Mouse (Mus musculus): ENCODE results near the gene Adipoq.

The Adipoq gene

GRCm38 (mm10) chr16:23114339-23115171 is 31.8 kb upstream of the Adipoq start:
- DNase-seq (ENCODE audit: low read depth in 1 of 2, low spot score in 2 of 2), result no peak

- no peak for DNase-seq (ENCODE audit: low read depth in 1 of 2, low spot score in 2 of 2)
These were observed 30.9 kb upstream of the Adipoq start for GRCm38 (mm10) chr16:23115486-23115885.

- no peak for DNase-seq (ENCODE audit: low read depth in 1 of 2, low spot score in 2 of 2)
These were observed 29.2 kb upstream of the Adipoq start for GRCm38 (mm10) chr16:23117173-23117572.

GRCm38 (mm10) chr16:23122446-23122845 is 23.9 kb upstream of the Adipoq start:
- no peak for DNase-seq (ENCODE audit: low read depth in 1 of 2, low spot score in 2 of 2)

DNA sequence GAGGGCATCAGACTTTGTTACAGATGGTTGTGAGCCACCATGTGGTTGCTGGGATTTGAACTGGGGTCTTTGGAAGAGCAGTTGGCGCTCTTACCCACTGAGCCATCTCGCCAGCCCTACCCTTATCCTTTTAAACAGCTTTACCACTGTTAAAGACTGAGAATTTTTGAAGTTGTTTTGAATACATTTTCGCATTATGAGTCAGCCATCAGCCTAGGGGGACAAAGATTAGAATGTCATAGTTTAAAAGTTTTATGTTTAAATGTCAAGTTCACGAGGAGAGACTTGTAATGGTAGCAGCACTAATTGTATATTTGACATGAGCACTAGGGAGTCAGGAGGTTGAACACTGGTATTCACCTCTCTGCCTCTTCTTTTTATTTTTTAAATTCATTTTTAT is 23.2 kb upstream of the Adipoq start:
- DNase-seq (ENCODE audit: low read depth in 1 of 2, low spot score in 2 of 2), result no peak

DNA sequence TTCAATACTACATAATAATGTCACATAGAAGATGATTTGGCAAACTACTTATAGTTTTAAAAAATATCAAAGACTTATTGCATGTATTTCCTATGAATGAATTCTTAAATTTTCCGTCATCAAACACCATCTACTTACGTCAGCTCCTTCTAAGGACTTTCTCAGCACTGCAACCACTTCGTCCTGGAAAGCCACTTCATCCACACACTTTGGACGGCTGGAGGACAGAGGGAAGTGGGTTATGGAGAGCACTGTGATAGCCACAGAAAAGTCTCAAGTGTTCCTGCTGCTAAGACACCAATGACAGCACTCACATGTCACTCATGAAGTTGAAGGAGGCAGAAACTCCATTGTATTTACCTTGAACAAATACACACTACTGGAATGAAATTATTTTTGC is 21.9 kb upstream of the Adipoq start:
- DNase-seq (ENCODE audit: low read depth in 1 of 2, low spot score in 2 of 2), result no peak

DNA sequence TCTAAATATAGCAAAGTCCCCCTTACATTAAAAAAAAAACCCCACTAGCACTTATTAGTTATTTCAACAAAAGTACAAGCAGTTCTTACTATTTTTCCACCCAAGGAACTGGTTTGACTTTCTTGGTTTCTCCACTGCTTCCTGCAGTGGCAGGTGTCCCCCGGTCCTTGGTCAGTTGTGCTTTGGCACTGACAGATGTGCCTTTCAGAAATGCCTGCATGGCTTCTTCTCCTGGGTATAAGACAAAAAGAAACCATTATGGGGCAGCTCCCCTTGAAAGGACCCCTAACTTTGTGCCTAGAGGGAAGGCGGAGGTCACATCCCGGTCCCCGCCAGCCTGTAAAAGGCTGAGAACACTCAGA is 19.0 kb upstream of the Adipoq start:
- DNase-seq (ENCODE audit: low read depth in 1 of 2, low spot score in 2 of 2), result no peak

GRCm38 (mm10) chr16:23127673-23128375 is 18.5 kb upstream of the Adipoq start, which contains the start of gene Rfc4:
Gene Rfc4 (minus strand): TSS chr16:23127737.
- DNase-seq (ENCODE audit: low read depth in 1 of 2, low spot score in 2 of 2), result peak; percentile 79 to 85

DNA sequence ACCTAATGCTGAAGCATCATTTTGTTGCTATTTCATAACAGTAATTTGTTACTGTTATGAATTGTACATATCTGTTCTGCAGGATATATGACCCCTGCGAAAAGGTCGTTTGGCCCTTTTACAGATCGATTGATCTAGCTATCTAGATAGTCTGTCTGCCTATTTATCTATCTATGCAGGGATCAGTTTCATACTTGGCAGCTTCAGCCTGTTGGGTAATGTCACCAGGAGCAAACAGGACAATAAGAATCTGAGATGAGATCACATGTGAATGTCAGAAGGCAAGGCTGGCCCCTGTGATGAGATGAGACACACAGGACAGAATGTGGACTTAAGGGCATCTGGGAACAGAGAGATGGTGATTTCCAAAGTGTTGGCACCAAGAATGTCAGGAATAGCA is 16.0 kb upstream of the Adipoq start:
- DNase-seq (ENCODE audit: low read depth in 1 of 2, low spot score in 2 of 2), result no peak

GRCm38 (mm10) chr16:23132336-23132735 is 14.0 kb upstream of the Adipoq start:
- DNase-seq (ENCODE audit: low read depth in 1 of 2, low spot score in 2 of 2), result no peak

GRCm38 (mm10) chr16:23135421-23136149 is 10.8 kb upstream of the Adipoq start:
- peak; percentile 36 to 46 for DNase-seq (ENCODE audit: low read depth in 1 of 2, low spot score in 2 of 2)

DNA sequence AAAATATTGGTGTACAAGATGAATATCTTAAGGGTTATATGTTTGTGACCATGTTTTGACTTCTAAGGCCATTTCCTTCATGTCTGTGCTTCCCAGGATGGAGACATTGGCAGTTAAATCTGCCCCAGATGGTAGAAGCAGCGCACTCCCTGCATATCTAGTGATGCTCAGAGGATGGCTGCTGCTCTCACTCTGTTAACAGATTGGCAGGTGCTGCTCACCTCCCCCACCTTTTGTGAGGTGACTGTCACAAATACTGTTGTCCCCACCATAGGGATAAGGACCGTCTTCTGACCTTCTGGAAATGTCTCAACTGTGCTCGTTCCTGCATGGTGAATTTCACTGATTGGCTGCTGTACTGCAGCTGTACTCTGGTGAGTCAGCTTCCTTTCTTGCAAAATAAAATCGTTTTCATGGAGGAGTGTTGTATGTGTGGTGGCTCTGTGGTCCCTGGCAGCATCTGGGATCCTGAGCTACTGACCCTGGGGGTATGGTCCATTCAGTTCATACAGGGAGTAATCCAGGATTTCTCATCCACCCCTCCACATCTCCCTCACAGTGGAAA is 9.8 kb upstream of the Adipoq start:
- DNase-seq (ENCODE audit: low read depth in 1 of 2, low spot score in 2 of 2), result peak in 1 of 2 experiments; percentile 15

GRCm38 (mm10) chr16:23140911-23141310 is 5.4 kb upstream of the Adipoq start:
- DNase-seq (ENCODE audit: low read depth in 1 of 2, low spot score in 2 of 2), result no peak

- peak; percentile 43 to 58 for DNase-seq (ENCODE audit: low read depth in 1 of 2, low spot score in 2 of 2)
These were observed 2.0 kb upstream of the Adipoq start for GRCm38 (mm10) chr16:23144326-23144725.

GRCm38 (mm10) chr16:23145211-23145610 is 1.1 kb upstream of the Adipoq start:
- no peak for DNase-seq (ENCODE audit: low read depth in 1 of 2, low spot score in 2 of 2)

DNA sequence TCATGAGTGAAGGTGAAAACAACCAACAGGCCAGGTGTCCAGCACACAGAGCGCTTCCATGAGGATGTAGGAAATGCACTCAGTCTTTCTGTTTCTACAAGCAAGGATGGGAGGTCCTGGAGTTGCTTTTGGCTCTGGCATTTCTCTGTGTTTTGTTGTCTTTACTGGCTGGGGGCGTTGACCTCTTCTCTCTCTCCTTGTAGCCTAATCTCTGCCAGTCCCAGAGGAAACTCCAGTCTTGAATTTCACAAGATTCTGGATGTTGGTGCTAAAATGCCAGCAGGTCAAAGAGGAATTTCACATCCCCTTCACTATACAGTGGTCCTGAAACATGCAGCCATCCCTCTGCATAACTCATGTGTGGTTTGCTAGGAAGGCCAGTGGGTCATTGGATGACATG is 2.6 kb downstream of the Adipoq start:
- no peak for DNase-seq (ENCODE audit: low read depth in 1 of 2, low spot score in 2 of 2)

DNA sequence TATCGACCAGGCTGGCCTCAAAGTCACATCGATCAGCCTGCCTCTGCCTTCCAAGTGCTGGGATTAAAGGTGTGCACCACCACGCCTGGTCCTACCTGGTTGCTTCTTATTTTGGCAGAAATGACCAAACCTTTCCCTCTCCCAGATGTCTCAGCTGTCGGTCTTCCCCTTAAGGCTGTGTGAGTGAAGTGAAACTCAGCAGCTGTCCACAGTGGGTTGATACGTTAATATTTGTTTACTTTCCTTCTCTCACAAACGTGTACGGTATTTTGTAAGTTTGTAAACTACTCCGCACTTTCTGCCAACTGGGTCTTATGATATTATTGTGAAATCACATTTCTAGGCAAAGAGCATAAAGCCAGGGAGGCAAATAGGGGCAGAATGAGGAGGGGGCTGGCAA is 3.1 kb downstream of the Adipoq start:
- DNase-seq (ENCODE audit: low read depth in 1 of 2, low spot score in 2 of 2), result no peak

GRCm38 (mm10) chr16:23151423-23151822 is 5.1 kb downstream of the Adipoq start:
- DNase-seq (ENCODE audit: low read depth in 1 of 2, low spot score in 2 of 2), result no peak

GRCm38 (mm10) chr16:23154261-23154660 is 7.9 kb downstream of the Adipoq start:
- DNase-seq (ENCODE audit: low read depth in 1 of 2, low spot score in 2 of 2), result no peak

GRCm38 (mm10) chr16:23157013-23157412 is 10.7 kb downstream of the Adipoq start:
- DNase-seq (ENCODE audit: low read depth in 1 of 2, low spot score in 2 of 2), result no peak

- no peak for DNase-seq (ENCODE audit: low read depth in 1 of 2, low spot score in 2 of 2)
These were observed 12.0 kb downstream of the Adipoq start for GRCm38 (mm10) chr16:23158292-23158691.

Measured in monocyte, adult 2 months (primary cell).